Mouse (Mus musculus) kidney, postnatal 36 days (tissue): ENCODE data around the gene Arv1.

ENCODE experiments used
- DNase-seq, 2 experiments: peaks; one replicate each; pipeline ENCODE4 v3.0.0; 2021 to 2022; ENCODE audit warnings: mixed read lengths in 2 of 2

The Arv1 gene

DNA sequence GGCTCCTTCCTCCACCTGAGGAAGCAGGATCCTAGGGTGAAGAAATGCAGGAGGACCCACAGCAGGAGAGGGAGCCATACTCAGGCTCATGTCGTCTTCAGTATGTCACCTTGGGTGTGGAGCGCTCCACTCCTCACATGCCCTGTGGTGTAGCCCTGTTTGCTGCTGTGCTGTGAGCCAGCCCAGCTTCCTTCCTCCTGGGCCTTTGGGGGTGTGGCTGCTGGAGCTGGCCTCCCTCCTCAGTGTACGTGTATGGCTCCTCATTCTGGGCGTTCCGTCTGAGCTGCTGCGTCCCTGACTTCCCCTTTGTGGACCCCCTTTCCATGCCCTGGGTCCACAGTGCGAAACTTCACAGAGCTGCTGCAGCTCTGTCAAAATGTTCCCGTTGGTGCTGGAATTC, 10.9 kb downstream of the Arv1 start:
- DNase-seq = no peak

DNA sequence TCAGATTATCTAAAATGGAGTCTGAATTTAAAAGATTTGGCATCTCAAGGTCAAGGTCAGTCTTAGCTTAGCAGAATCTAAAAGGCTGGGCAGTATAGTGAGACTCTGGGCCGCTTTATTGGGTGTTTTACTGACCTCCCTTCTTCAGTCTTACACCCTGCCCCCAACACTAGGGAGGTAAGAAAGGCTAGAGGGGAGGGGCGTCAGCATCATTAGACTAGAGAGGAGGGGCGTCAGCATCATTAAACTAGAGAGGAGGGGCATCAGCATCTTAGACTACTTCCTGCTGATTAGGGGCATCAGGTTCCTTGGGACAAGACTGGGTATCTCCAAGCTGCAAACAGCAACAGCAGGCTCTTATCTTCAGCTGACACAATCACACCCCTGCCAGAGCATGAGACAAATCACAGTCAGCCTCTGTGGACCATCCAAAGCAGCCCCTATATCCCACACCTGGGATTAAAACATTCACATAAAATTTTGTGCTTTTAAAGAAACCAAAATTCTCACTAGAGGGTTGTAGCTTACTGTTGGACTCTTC, 13.5 kb downstream of the Arv1 start:
- DNase-seq = no peak

DNA sequence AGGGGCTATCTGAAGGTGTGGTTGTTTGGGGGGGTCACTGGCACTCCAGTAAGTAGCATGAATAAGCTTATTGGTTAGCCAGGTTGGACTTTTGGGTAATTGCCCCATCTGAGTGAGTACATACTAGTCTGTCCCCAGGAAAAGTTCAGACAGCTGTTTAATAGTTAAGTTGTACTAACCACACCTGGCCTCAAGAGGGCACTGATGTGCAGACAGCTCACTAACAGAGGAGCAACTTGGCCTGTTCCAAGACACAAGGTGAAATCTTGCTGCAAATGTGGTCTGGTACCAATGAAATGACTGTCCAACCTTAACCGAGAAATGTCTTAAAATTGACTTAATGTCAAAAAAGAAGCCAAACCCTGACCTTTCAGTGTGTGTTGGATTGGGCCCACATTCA, 17.3 kb downstream of the Arv1 start:
- peak; percentile 34 to 71 for DNase-seq

DNA sequence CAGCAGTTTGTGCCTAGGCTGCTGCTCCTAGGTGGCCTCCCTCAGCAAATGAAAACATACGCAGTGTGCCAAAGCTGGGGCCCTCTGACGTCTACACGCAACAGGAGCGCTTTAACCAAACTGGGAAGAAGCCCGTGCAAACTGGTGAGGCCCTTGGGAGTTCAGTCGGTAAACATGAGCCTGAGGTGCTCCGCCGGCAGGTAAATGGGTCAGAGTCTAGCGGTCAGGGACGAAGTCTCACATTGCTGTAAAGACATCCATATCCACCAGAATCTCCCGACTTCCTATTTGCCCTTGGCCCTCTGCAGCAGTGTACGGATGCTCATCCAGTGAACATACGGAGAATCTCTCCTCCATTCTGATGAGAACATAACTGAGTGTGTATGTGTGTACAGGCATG, 24.7 kb downstream of the Arv1 start:
- no peak for DNase-seq

DNA sequence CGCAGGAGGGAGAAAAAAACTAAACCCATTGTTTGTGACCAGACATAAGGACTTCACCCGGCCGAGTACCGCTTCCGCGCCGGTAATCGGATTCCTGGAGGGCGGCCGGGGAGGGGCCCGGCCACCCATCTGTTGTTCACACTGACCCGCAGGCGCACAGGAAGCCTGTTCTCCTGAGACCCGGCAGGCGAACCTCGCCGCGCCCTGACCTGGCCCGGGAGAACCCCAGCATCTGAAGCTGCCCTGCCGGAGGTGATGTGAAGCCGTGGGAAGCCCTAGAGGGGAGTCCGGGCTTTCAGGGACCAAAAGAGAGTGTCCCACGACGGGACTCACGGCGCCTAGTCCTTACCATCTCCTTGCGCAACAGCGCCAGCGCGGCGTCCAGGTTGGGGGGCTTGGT, 29.3 kb downstream of the Arv1 start:
- DNase-seq = peak in 1 of 2 experiments; percentile 18

DNA sequence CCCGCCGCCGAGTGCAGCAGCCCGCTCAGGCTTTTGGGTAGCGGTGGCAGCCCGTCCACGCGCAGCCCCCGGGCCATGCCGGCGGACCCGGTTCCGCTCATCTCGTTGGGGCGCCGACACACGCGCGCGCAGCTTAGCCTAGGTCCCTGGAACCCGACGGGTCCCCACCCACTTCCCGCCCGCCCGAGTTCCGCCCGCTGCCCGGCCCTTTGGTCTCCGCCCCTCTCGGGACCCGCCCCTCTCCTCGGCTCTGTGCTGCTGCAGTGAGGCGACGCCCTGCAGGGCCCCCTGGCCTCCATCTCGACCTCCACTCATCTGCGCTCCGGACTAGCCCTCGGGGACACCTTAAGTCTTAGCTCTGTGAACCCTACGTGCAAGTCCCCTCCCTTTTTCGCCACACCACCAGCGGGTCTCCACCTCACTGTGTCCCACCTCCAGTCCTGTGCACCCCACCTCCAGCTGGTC, 29.8 kb downstream of the Arv1 start, which contains the start of gene Fam89a:
Gene Fam89a, minus strand, starts transcription at position 124 of the 465 bp plus-strand sequence.
- DNase-seq = peak; percentile 51 to 77

DNA sequence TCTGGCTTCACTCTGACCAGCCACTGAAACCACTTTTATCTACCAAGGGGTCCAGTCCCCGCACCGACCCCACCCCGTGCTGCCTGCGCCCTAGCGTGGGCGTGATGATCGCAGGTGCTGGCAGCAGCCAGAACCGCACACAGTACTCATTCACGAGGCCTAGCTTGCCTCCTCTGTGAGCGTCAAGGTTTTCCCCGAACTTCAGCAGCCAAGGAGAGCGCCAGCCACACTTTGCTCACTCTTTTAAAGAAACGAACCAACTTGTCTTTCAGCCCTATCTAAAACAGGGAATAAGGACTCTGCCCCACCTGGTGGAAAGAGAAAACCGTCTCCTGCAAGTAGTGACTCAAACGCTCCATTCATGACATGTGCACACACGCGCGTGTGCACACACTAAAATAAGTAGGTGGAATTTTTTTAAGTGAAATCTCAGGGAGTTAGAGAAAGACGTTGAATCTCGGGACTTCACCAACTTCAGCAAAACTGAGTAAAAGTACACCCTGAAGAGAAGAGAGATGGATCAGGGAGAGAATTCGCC, 30.5 kb downstream of the Arv1 start:
- DNase-seq = no peak

DNA sequence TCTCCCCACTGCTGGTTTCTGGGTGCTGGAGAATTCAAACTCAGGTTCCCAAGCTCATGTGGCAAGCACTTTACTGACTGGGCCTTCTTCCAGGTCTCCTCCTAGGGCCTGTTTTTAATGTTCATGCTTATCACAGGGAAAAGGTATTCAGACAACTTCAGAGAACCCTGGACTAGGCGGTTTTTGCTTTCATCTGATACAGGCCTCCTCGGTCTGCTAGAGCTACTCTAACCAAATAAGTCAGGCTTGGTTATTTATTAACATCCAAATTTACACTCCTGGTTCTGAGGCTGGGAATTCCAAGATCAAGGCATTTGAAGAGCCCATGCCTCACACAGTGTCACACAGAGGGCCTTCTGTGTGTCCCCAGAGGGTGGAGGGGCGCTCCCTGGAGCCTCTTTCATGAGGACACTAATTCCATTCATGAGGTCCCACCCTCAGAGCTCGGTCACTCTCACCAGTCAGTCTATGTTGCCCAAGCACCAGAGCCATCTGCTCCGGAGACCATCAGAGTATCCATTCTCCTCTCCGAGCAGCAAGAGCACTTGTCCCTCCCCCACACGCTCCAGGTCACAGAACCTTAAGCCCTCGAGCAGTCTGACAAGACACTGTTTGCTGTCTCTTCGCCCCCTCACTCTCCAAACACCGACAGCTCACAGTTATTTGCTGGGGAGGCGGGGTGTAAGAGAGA, 32.3 kb downstream of the Arv1 start:
- DNase-seq = peak; percentile 10 to 31

DNA sequence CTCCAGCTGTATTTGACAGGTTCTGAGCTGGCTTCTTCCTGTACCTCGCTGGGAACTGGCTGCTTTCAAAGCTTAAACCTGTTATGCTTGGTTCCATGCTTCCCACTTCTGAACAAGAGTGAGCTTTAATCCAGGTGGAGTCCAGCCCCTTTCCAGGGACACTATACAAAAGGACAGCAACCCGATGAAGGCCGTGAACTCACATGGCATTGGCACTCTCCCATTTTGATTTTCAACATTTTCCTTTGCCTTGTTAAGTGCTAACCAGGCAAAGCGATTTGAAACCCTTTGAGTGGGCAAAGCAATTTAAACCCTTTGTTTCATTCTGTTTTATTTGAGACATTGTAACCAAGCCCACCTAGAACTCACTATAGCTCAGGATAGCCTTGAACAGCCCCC, 32.9 kb downstream of the Arv1 start:
- DNase-seq = no peak

DNA sequence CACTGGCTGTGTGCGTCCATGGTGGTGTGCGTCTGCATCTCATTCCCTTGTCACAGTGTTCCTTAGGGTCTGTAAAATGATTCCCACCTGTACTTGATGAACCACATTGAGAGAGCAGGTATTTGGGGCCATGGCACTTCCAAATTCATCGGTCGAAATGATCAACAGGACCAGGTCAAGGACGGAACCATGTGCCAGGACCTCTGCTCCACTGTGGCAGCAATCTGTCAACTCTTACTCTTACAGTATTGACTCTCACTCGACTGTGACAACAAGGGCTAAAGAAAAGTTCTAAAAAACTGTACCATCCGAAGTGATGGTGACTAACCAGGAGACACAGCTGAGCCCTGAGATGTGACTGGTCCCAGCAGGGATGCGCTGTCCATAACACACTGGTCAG, 33.5 kb downstream of the Arv1 start:
- DNase-seq = no peak

DNA sequence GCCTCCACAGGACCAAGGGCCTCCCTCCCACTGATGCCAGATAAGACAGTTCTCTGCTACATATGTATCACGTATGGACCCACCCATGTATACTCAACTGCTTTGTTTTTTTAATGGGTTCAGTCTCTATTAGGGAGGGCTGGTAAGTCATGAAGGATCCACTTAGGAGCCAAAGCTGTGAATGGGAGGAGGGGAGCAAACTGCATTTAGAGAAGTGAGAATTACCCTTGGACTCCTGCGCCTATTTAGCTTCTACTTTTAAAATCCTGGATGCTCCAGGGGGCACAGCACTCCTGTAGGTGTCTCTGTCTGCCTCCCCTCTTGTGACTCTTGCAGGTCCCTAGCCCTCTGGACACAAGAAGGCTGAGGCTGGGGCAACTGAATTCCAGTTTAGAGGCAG, 34.2 kb downstream of the Arv1 start:
- no peak for DNase-seq

DNA sequence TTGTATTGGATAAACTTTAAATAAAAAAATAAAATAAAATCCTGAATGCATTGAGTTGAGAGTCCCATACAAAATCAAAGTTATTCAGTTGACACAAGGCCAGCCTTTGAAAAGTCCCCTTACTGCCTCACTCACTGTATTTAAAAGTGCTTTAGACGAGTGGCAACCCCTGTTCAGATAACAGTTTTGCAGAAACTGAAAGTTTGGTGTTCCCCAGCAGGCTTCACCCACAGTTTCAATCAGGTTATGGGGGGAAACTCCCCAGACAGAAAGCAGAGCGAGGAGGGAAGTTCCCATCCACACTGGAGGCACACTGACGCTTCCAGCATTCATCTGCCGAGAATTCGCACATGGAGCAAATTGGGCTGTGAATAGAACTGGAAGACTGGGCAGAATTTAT, 34.7 kb downstream of the Arv1 start:
- no peak for DNase-seq

DNA sequence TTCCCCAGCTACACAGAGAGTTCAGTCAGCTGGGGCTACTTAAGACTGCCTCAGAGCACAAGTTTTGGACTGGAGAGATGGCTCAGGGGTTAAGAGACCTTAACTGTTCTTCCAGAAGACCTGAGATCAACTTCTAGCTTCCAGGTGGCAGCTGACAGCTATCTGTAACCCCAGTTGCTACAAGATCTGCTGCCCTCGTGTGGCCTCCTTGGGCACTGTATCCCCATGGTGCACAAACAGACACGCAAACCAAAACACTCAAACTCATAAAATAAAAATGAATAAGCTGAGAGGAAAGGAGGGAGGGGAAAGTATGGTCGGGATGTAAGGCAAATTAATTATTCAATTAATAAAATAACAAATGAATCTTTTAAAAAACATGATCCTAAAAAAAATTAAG, 36.6 kb downstream of the Arv1 start:
- DNase-seq = peak in 1 of 2 experiments; percentile 76

DNA sequence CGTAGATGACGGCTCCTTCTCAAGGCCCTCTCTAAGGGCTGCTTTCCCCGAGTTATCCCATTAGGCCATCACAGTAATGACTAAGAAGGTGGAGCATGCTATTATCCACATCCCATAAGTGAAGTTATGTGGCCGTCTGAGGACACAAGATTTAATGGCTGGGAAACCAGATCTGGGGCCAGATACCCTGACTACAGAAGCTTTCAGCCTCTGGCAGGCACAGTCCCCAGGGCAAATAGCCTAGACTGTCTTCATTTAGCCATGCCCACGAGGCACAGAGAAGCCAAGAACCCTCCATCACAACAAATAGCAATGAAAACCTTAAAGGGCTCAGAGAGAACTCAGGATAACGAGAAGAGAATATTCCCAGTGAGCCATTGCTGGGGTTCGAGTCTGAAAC, 41.1 kb downstream of the Arv1 start:
- no peak for DNase-seq

DNA sequence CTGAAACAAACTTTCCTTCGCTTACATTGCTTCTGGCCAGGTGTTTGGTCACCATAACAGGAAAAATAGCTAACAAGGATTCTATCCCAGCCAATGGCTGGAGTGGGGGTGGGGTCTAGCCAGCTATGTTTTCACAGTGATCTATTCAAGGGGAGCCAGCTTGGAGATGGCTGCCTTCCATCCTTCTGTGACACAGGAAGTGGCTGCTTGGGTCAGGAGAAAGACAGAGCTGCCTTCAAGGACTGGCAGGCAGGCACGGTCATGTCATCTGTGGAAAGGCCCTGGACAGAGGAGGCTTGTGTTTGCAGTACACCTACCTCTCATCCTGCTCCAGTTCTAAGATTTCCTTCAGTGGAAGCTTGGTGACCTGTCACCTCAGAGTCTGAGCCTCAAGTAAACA, 50.5 kb downstream of the Arv1 start:
- DNase-seq = no peak

DNA sequence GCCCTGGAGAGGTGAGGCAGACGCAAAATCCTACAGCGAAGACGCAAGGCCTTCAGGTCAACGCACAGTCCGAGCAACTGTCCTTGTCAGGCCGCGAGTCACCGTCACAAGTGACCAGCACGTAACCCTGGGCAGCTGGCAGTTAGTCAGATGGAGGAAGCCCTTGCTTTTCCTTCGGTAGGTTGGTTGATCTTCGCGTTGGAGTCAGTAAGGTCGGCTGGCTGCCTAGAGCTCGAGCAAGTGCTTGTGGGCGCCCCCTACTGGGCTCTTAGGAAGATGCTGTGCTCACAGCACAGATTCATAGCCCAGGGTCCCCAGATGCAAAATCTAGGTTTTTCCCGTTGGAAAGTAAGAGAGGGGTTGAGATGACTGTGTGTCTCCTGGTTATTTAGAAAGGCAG, 53.8 kb downstream of the Arv1 start:
- DNase-seq = peak; percentile 72 to 90

DNA sequence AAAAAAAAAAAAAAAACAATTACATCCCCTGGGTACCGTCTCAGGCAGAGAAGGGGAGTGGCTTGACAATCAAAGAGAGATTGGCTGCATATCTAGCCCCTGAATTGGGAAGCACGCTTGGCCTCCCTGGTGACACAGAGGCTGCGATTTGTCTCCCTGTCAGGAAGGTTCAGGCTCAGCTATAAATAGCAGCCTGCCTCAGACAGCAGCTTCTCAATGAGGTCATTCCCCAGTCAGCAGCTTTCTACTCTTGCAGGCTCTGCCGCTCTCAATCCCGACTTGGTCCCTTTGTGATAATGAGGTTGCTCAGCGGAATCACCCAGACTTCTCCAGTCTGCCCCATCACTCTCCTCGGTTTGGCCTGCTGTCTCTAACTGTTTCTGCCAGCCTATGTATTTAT, 58.3 kb downstream of the Arv1 start:
- no peak for DNase-seq

DNA sequence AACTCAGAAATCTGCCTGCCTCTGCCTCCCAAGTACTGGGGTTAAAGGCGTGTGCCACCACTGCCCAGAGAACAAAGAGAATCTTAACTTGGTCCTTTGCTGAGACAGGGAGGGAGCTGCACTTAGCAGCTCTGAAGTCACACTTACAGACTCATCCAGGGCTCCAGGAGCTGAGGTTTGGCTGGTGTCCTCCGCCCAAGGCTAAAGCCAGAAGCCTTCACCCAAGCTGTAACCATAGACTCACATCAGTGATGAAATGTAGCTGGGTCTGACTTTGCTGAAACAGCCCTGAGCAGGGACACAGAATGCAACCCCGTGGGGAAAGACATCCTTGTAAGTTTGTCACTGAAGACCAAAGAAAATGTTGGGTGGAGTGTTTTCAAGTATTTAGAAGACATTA, 60.5 kb downstream of the Arv1 start:
- DNase-seq = no peak

DNA sequence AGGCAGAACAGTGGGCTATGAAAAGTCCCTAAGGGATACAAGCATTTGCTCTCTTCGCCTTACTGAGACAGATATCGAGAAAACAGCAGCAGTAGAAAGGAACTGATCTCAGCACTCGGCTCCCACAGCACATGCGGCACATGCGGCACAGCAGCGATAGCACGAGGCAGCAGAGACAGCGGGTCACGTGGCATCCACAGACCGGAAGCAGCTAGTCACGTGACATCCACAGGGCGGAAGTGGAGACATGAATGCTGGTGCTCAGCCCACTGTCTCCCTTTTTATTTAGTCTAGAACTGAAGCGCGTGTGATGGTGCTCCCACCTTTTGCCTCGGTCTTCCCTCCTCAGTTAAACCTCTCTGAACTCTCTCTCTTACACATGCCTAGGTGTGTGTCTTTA, 61.3 kb downstream of the Arv1 start:
- DNase-seq = no peak
